Mouse (Mus musculus) hindbrain, postnatal 0 days (tissue): ENCODE results near the gene Myo16. TPM values are rescaled to one million over a fixed set of nuclear protein-coding genes. Genes with fewer than 3 reads are reported as not detected.

Source experiments
- ATAC-seq: fragments of 200-750 bp; cut with Nextera tagmentation; 2 replicates; pipeline ENCODE4 v1.8.0; 2017; ENCODE audit warnings: mild to moderate bottlenecking, moderate TSS enrichment, moderate library complexity
- DNase-seq: peaks from one replicate; pipeline ENCODE4 v3.0.0-alpha.2; 2015; ENCODE audit warnings: low spot score
- H3K27ac ChIP-seq: fragments of 300-500 bp; sonication (generic); 2 replicates; pipeline ENCODE4 v1.5.1; 2014; ENCODE audit warnings: mild to moderate bottlenecking
- H3K27me3 ChIP-seq: fragments of 300-500 bp; sonication (generic); 2 replicates; pipeline ENCODE4 v1.6.1; 2014; ENCODE audit warnings: low read length, mixed read lengths; ENCODE audit not compliant: insufficient read depth
- H3K36me3 ChIP-seq: fragments of 300-500 bp; sonication (generic); 2 replicates; pipeline ENCODE4 v1.6.1; 2014; ENCODE audit warnings: low read length, mixed read lengths; ENCODE audit not compliant: insufficient read depth
- H3K4me1 ChIP-seq: fragments of 300-500 bp; sonication (generic); 2 replicates; pipeline ENCODE4 v1.6.1; 2014; ENCODE audit warnings: antibody characterized with exemption, low read length, mixed read lengths; ENCODE audit not compliant: insufficient read depth
- H3K4me2 ChIP-seq: fragments of 300-500 bp; sonication (generic); 2 replicates; pipeline ENCODE4 v1.6.1; 2014; ENCODE audit warnings: low read depth, mild to moderate bottlenecking, low read length, moderate library complexity, mixed read lengths
- H3K4me3 ChIP-seq: fragments of 300-500 bp; sonication (generic); 2 replicates; pipeline ENCODE4 v1.5.1; 2014; ENCODE audit warnings: low read length
- H3K9ac ChIP-seq: fragments of 300-500 bp; sonication (generic); replicated peaks from 2 replicates; pipeline ENCODE4 v1.6.1; 2014; ENCODE audit warnings: mild to moderate bottlenecking, low read length, moderate library complexity, mixed read lengths
- H3K9me3 ChIP-seq: fragments of 300-500 bp; sonication (generic); 2 replicates; pipeline ENCODE4 v1.6.1; 2016; ENCODE audit warnings: low read length, mixed read lengths
- CTCF ChIP-seq: IDR thresholded peaks from 2 replicates; pipeline ENCODE4 v1.5.1; 2016; ENCODE audit warnings: antibody characterized with exemption, control low read depth, low read depth
- WGBS: fragments of 180-500 bp; shearing (Covaris S2); extraction: QIAGEN DNeasy Blood & Tissue Kit; methylation state at CpG from one replicate; pipeline ENCODE4 v1.1.7; 2014; 5-methylcytosine and 5-hydroxymethylcytosine counted together
- polyA plus RNA-seq: library from polyadenylated mRNA; unstranded; fragments of >200 nt; fragmentation: Nextera tagmentation; extraction: Ambion mirVana; gene quantifications from 2 replicates; pipeline ENCODE4 v1.2.1, GENCODE M21; 2015
- total RNA-seq: library from RNA; depleted of rRNA; stranded (reverse); fragments of >200 nt; gene quantifications from 2 replicates; pipeline ENCODE4 v1.2.3, GENCODE M21; 2014

Gene Myo16
- total and polyA plus RNA-seq, 2 experiments from 2014 or later: 8.7 to 71.2 TPM

DNA sequence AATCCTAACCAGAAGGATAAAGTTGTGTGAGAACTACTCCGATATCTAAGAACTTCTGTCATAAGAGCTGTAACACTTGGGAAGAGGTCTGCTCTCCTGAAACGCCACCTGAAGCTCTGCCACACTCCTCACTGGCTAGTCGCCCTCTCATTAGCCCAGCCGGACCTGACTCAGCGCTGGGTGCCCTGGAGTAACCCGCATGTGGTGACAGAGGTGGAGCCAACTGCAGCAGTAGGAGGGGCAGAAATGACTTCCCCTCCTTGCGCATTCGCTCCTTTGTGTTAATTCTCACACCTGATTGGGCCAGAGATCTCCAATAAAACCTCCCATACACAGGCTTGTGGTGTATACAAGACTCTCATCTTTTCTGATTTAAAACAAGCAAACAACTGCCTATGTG lies 14.2 kb upstream of the Myo16 start:
- H3K4me3 ChIP-seq: no peak overlapping the region
- 52% methylated on average over 8 of the region's 8 CpGs for WGBS
- no peak for ATAC-seq

DNA sequence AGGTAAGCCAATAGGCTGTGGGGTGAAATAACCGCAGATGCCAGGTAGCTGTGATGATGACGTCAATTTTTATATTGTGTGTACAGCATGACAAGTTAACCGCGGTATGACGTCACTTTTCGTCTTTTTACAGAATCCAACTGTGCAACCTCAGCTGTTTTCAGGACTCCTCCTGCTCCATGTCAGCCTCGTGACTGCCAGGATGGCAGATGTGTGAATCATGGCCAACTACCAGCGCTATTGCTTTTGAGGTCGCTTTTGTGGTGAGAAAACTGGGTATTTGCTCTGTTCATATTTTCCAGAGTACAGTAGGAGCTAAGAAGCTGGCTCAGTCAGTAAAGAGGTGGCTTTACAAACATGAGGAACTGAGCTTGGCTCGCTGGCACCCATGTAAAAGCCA lies 9.8 kb upstream of the Myo16 start:
- Histone ChIP-seq H3K27ac (no peak overlapping the region), H3K27me3 (no peaks in the 10 kb centered on the region), H3K9me3 (no peaks in the 10 kb centered on the region), H3K36me3 (no peaks in the 10 kb centered on the region), H3K4me3 (no peak overlapping the region), H3K4me2 (no peak overlapping the region), H3K4me1 (no peaks in the 10 kb centered on the region), H3K9ac (no peak overlapping the region)
- no peak for TF ChIP-seq CTCF
- DNase-seq (no peak), ATAC-seq (0 out of 2 replicates have a peak, but pooled peaks have one; percentile 21)
- 64% methylated on average over 10 of the region's 10 CpGs for WGBS

More for the DNA sequence above, 14.2 kb upstream of the Myo16 start:
- Histone ChIP-seq H3K27ac (no peak overlapping the region), H3K9ac (no peak overlapping the region), H3K27me3 (no peaks in the 10 kb centered on the region), H3K4me2 (no peak overlapping the region), H3K9me3 (no peaks in the 10 kb centered on the region), H3K4me1 (no peaks in the 10 kb centered on the region), H3K36me3 (no peaks in the 10 kb centered on the region)
- no peak for TF ChIP-seq CTCF
- DNase-seq: no peak

DNA sequence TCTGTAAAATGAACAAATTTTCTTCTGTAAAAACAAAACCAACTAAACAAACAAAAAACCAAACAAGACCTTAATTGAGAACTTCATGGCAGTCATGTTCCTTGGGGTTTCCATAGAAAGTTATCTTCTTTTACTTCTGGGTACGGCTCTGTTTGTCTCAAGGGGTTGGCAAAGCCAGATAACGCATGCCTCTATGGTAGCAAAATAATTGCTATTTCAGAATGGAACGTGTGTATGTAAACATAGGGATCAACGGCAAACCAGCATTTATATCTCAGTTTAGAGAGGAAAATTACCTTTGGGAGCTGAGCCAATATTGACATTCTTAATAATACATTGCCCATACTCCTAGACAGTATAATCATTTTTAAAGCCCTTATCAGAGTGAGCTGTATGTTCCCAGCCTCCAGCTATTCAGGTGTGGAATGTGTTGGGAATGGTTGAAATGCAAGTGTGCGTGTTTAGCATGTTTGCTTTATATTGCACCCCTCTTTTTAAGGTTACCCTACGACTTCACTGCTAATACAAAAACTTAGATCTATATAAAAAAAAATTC lies 1.9 kb upstream of the Myo16 start:
- H3K4me2 ChIP-seq: no peak overlapping the region
- no peaks in the 10 kb centered on the region for H3K27me3 ChIP-seq
- H3K27ac ChIP-seq: no peak overlapping the region
- DNase-seq (no peak), ATAC-seq (no peak)
- H3K9ac ChIP-seq: no peak overlapping the region
- no peaks in the 10 kb centered on the region for H3K9me3 ChIP-seq
- TF ChIP-seq CTCF: no peak
- WGBS: 80% methylated on average over 6 of the region's 6 CpGs
- no peak overlapping the region for H3K4me3 ChIP-seq
- no peaks in the 10 kb centered on the region for H3K36me3 ChIP-seq
- peaks cover 8% of the 10 kb centered on the region; the same call in 1 of the 2 replicates for H3K4me1 ChIP-seq

DNA sequence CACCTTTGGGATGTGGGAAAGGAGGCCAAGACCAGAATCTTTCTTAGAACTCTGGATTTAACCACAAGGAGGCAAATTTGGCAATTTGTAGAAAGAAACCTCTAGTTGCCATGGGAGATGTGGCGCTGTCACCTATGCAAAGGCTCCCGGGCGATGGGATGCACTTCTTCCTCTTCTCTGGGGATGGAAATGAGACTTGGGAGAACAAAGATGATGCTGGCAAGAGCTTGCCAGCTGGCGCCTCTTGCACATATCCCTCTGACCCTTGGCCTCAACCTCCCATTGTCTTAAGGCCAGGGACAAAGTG lies 681 bp downstream of the Myo16 start:
- peak overlapping the region; percentile 61 for H3K4me3 ChIP-seq
- no peak; the same call in 1 of the 2 replicates for TF ChIP-seq CTCF
- no peak for ATAC-seq
- H3K9me3 ChIP-seq: no peaks in the 10 kb centered on the region
- peak overlapping the region; percentile 78 for H3K27ac ChIP-seq
- peak overlapping the region; percentile 76 for H3K9ac ChIP-seq
- peak overlapping the region; percentile 62 for H3K4me2 ChIP-seq
- no peaks in the 10 kb centered on the region for H3K36me3 ChIP-seq
- peak; percentile 46 for DNase-seq
- no peaks in the 10 kb centered on the region for H3K27me3 ChIP-seq
- peaks cover 12% of the 10 kb centered on the region; the same call in 1 of the 2 replicates for H3K4me1 ChIP-seq
- WGBS: 3% methylated on average over 4 of the region's 4 CpGs

DNA sequence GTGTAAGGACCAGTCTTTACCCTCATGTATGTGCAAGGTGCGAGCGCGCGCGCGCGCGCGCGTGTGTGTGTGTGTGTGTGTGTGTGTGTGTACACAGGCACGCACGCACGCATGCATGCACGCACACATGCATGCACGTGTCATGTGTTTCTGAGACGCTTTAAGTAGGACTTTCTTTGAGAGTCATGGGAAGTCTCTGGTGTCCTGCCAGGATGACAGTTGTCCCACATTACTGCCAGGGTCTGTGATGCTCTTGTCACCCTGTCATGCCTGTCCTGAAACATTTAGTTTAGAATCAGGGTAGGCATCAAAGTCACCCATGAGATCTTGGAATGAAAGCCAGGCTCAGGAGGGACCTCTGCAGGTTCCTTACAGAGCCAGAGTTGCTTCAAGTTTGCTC lies 1.4 kb downstream of the Myo16 start:
- Histone ChIP-seq H3K27me3 (no peaks in the 10 kb centered on the region), H3K36me3 (no peaks in the 10 kb centered on the region), H3K4me3 (peak overlapping the region; percentile 61), H3K4me2 (peak overlapping the region; percentile 62), H3K4me1 (peaks cover 12% of the 10 kb centered on the region; the same call in 1 of the 2 replicates), H3K9ac (no peak overlapping the region), H3K27ac (no peak overlapping the region), H3K9me3 (no peaks in the 10 kb centered on the region)
- TF ChIP-seq CTCF: no peak; the same call in 1 of the 2 replicates
- ATAC-seq: no peak
- peak; percentile 18 for DNase-seq
- 86% methylated on average over 16 of the region's 16 CpGs for WGBS

DNA sequence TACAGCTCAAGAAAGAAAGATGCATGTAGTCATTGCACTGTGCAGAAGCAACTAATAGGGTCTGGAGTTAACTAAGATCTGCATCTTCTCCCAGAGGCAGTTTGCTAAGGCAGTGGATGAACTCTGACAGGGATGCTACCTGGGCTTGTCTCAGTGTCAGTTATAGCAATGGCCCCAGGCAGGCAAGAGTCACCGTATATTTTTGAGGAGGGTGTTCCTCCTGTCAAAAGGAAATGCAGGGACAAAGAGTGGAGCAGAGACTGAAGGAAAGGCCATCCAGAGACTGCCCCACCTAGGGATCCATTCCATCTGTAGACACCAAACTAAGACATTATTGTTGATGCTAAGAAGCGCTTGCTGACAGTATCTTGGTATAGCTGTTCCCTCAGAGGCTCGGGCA lies 7.4 kb downstream of the Myo16 start:
- H3K4me3 ChIP-seq: no peak overlapping the region
- no peaks in the 10 kb centered on the region for H3K27me3 ChIP-seq
- TF ChIP-seq CTCF: no peak
- WGBS: 83% methylated on average over 3 of the region's 3 CpGs
- no peak overlapping the region for H3K4me2 ChIP-seq
- no peak overlapping the region for H3K27ac ChIP-seq
- no peak for ATAC-seq
- no peaks in the 10 kb centered on the region for H3K9me3 ChIP-seq
- DNase-seq: no peak
- no peak overlapping the region for H3K9ac ChIP-seq
- H3K36me3 ChIP-seq: no peaks in the 10 kb centered on the region
- H3K4me1 ChIP-seq: peaks cover 10% of the 10 kb centered on the region; the same call in 1 of the 2 replicates

DNA sequence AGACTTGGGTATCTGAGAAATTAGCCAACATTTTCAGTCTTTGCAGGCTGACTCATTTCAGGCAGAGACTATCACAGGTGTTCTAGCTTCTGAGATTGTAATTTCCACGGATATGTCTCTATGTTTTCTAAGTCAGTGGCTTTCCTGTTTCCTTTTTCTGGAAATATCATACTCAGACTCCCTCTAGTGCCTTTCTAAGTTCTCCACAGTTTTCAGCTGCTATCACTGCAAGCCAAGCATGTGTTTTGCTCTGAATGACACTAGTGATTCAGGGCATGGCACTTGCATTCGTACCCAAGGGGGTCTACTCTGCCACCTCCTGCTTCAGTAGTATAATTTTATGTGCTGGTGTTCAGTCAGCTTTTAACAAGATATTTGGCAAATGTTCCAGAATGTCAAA lies 11.2 kb downstream of the Myo16 start:
- no peak overlapping the region for H3K27ac ChIP-seq
- WGBS: 42% methylated on average over 2 of the region's 2 CpGs
- DNase-seq (peak; percentile 40), ATAC-seq (no peak)
- peak; percentile 50 for TF ChIP-seq CTCF
- no peaks in the 10 kb centered on the region for H3K4me1 ChIP-seq
- no peak overlapping the region for H3K4me3 ChIP-seq
- H3K4me2 ChIP-seq: no peak overlapping the region
- H3K36me3 ChIP-seq: no peaks in the 10 kb centered on the region
- H3K9me3 ChIP-seq: no peaks in the 10 kb centered on the region
- H3K27me3 ChIP-seq: no peaks in the 10 kb centered on the region
- H3K9ac ChIP-seq: no peak overlapping the region
